Mouse (Mus musculus) embryonic facial prominence, embryonic 11.5 days (tissue): ENCODE results near the gene Abl1. TPM values are rescaled to one million over a fixed set of nuclear protein-coding genes. Genes with fewer than 3 reads are reported as not detected.

ENCODE experiments used
- ATAC-seq: fragments of 200-750 bp; cut with Nextera tagmentation; replicated peaks from 2 replicates; pipeline ENCODE4 v1.8.0; 2017; ENCODE audit warnings: low read depth; ENCODE audit not compliant: insufficient number of reproducible peaks, low FRiP score, low TSS enrichment
- DNase-seq: peaks from one replicate; pipeline ENCODE4 v3.0.0-alpha.2; 2015; ENCODE audit warnings: low spot score
- H3K27ac ChIP-seq: fragments of 300-500 bp; sonication (generic); replicated peaks from 2 replicates; pipeline ENCODE4 v1.5.1; 2014; ENCODE audit warnings: mild to moderate bottlenecking, low read depth, low read length, control low read depth
- H3K27me3 ChIP-seq: fragments of 300-500 bp; sonication (generic); 2 replicates; pipeline ENCODE4 v1.6.1; 2014; ENCODE audit warnings: mild to moderate bottlenecking, low read length, moderate library complexity, mixed read lengths; ENCODE audit not compliant: control insufficient read depth, insufficient read depth
- H3K36me3 ChIP-seq: fragments of 300-500 bp; sonication (generic); replicated peaks from 2 replicates; pipeline ENCODE4 v1.6.1; 2014; ENCODE audit warnings: low read depth, mild to moderate bottlenecking, low read length, moderate library complexity, mixed read lengths; ENCODE audit not compliant: control insufficient read depth, insufficient read depth
- H3K4me1 ChIP-seq: fragments of 300-500 bp; sonication (generic); 2 replicates; pipeline ENCODE4 v1.6.1; 2014; ENCODE audit warnings: low read length, mixed read lengths; ENCODE audit not compliant: control insufficient read depth, insufficient read depth
- H3K4me2 ChIP-seq: fragments of 300-500 bp; sonication (generic); 2 replicates; pipeline ENCODE4 v1.6.1; 2014; ENCODE audit warnings: low read depth, mild to moderate bottlenecking, control low read depth, low read length, moderate library complexity
- H3K4me3 ChIP-seq: fragments of 300-500 bp; sonication (generic); 2 replicates; pipeline ENCODE4 v1.5.1; 2014; ENCODE audit warnings: low read depth, low read length, control low read depth
- H3K9ac ChIP-seq: fragments of 300-500 bp; sonication (generic); replicated peaks from 2 replicates; pipeline ENCODE4 v1.6.1; 2014; ENCODE audit warnings: mild to moderate bottlenecking, control low read depth, low read length
- H3K9me3 ChIP-seq: fragments of 300-500 bp; sonication (generic); replicated peaks from 2 replicates; pipeline ENCODE4 v1.6.1; 2016; ENCODE audit warnings: mild to moderate bottlenecking, low read length, inconsistent platforms, mixed read lengths; ENCODE audit not compliant: control insufficient read depth
- WGBS: fragments of 180-500 bp; shearing (Covaris S2); extraction: QIAGEN DNeasy Blood & Tissue Kit; methylation state at CpG from one replicate; pipeline ENCODE4 v1.1.7; 2014; 5-methylcytosine and 5-hydroxymethylcytosine counted together
- polyA plus RNA-seq: library from polyadenylated mRNA; unstranded; fragments of >200 nt; fragmentation: Nextera tagmentation; extraction: Ambion mirVana; gene quantifications from 2 replicates; pipeline ENCODE4 v1.2.1, GENCODE M21; 2014

Abl1 gene
- polyA plus RNA-seq, 1 experiment from 2014 or later, result 39.5 TPM

GRCm38 (mm10) chr2:31703226-31703625 lies 15.1 kb downstream of the Abl1 start:
- H3K36me3 ChIP-seq, result no peaks in the 10 kb centered on the region; the same call in 1 of the 2 replicates
- no peak overlapping the region for H3K4me3 ChIP-seq
- no peaks in the 10 kb centered on the region for H3K27me3 ChIP-seq
- no peaks in the 10 kb centered on the region for H3K9me3 ChIP-seq
- no peak overlapping the region for H3K27ac ChIP-seq
- DNase-seq (no peak), ATAC-seq (no peak)
- H3K4me1 ChIP-seq, result no peaks in the 10 kb centered on the region
- H3K4me2 ChIP-seq, result no peak overlapping the region
- no peak overlapping the region for H3K9ac ChIP-seq

GRCm38 (mm10) chr2:31705914-31706313 lies 17.7 kb downstream of the Abl1 start:
- Histone ChIP-seq H3K4me2 (no peak overlapping the region), H3K4me3 (no peak overlapping the region), H3K4me1 (no peaks in the 10 kb centered on the region), H3K9me3 (no peaks in the 10 kb centered on the region), H3K27me3 (no peaks in the 10 kb centered on the region), H3K36me3 (no peaks in the 10 kb centered on the region), H3K27ac (no peak overlapping the region), H3K9ac (no peak overlapping the region)
- ATAC-seq, result no peak
- DNase-seq, result no peak

- no peak overlapping the region for H3K4me2 ChIP-seq
- H3K9me3 ChIP-seq, result no peaks in the 10 kb centered on the region
- ATAC-seq (no peak), DNase-seq (no peak)
- H3K4me3 ChIP-seq, result no peak overlapping the region
- 45% methylated on average over 2 of the region's 2 CpGs for WGBS
- no peaks in the 10 kb centered on the region for H3K27me3 ChIP-seq
- H3K36me3 ChIP-seq, result no peaks in the 10 kb centered on the region
- H3K4me1 ChIP-seq, result no peaks in the 10 kb centered on the region
- no peak overlapping the region for H3K27ac ChIP-seq
- no peak overlapping the region for H3K9ac ChIP-seq
Observed at GRCm38 (mm10) chr2:31706531-31706930, 18.4 kb downstream of the Abl1 start.

GRCm38 (mm10) chr2:31712716-31713115 lies 24.5 kb downstream of the Abl1 start:
- 83% methylated on average over 2 of the region's 2 CpGs for WGBS
- Histone ChIP-seq H3K27me3 (no peaks in the 10 kb centered on the region), H3K36me3 (no peaks in the 10 kb centered on the region), H3K27ac (no peak overlapping the region), H3K4me2 (no peak overlapping the region), H3K9ac (no peak overlapping the region), H3K9me3 (no peaks in the 10 kb centered on the region), H3K4me3 (no peak overlapping the region), H3K4me1 (no peaks in the 10 kb centered on the region)
- no peak for DNase-seq
- no peak for ATAC-seq

GRCm38 (mm10) chr2:31713813-31714212 lies 25.6 kb downstream of the Abl1 start:
- WGBS, result 86% methylated on average over 3 of the region's 3 CpGs
- H3K4me3 ChIP-seq, result no peak overlapping the region

GRCm38 (mm10) chr2:31714780-31715179 lies 26.6 kb downstream of the Abl1 start:
- Histone ChIP-seq H3K4me1 (no peaks in the 10 kb centered on the region), H3K4me2 (no peak overlapping the region), H3K9ac (no peak overlapping the region), H3K36me3 (no peaks in the 10 kb centered on the region), H3K9me3 (no peaks in the 10 kb centered on the region), H3K27me3 (no peaks in the 10 kb centered on the region), H3K4me3 (no peak overlapping the region), H3K27ac (no peak overlapping the region)
- DNase-seq, result no peak
- no peak for ATAC-seq
- WGBS, result 93% methylated on average over 4 of the region's 4 CpGs

More at GRCm38 (mm10) chr2:31713813-31714212, 25.6 kb downstream of the Abl1 start:
- ATAC-seq (no peak), DNase-seq (no peak)
- Histone ChIP-seq H3K4me2 (no peak overlapping the region), H3K9ac (no peak overlapping the region), H3K9me3 (no peaks in the 10 kb centered on the region), H3K36me3 (no peaks in the 10 kb centered on the region), H3K27ac (no peak overlapping the region), H3K4me1 (no peaks in the 10 kb centered on the region), H3K27me3 (no peaks in the 10 kb centered on the region)

GRCm38 (mm10) chr2:31715985-31716384 lies 27.8 kb downstream of the Abl1 start:
- no peak overlapping the region for H3K9ac ChIP-seq
- no peaks in the 10 kb centered on the region for H3K9me3 ChIP-seq
- no peaks in the 10 kb centered on the region for H3K4me1 ChIP-seq
- no peak overlapping the region for H3K4me2 ChIP-seq
- H3K27ac ChIP-seq, result no peak overlapping the region
- no peaks in the 10 kb centered on the region for H3K27me3 ChIP-seq
- DNase-seq, result no peak
- 90% methylated on average over 7 of the region's 7 CpGs for WGBS
- no peaks in the 10 kb centered on the region for H3K36me3 ChIP-seq
- no peak for ATAC-seq
- H3K4me3 ChIP-seq, result no peak overlapping the region

GRCm38 (mm10) chr2:31719202-31719880 lies 31.2 kb downstream of the Abl1 start:
- 84% methylated on average over 6 of the region's 6 CpGs for WGBS
- no peak for ATAC-seq
- Histone ChIP-seq H3K4me3 (no peak overlapping the region), H3K36me3 (no peaks in the 10 kb centered on the region), H3K27me3 (no peaks in the 10 kb centered on the region), H3K9me3 (no peaks in the 10 kb centered on the region), H3K4me1 (no peaks in the 10 kb centered on the region), H3K9ac (no peak overlapping the region), H3K27ac (no peak overlapping the region), H3K4me2 (no peak overlapping the region)
- no peak for DNase-seq
